Mouse (Mus musculus): ENCODE results near the gene Plekha5. TPM values are rescaled to one million over a fixed set of nuclear protein-coding genes. Genes with fewer than 3 reads are reported as not detected.

Gene Plekha5
- polyA plus RNA-seq, 1 experiment from 2014 or later = 4.8 TPM

GRCm38 (mm10) chr6:140620531-140621349 lies 196.9 kb downstream of the Plekha5 start:
- ATAC-seq (ENCODE audit: low read depth) (no peak), DNase-seq (no peak)
- no peaks in the 10 kb centered on the region for H3K9me3 ChIP-seq (replicated peaks)
- no peaks in the 10 kb centered on the region for H3K36me3 ChIP-seq
- H3K4me3 ChIP-seq (replicated peaks) = no peak overlapping the region
- H3K27ac ChIP-seq = no peak overlapping the region
- H3K4me2 ChIP-seq = no peak overlapping the region
- 57% methylated on average over 13 of the region's 13 CpGs for WGBS (ENCODE audit: insufficient replicate concordance)
- H3K27me3 ChIP-seq = no peaks in the 10 kb centered on the region
- H3K9ac ChIP-seq = no peak overlapping the region
- peaks cover 24% of the 10 kb centered on the region for H3K4me1 ChIP-seq (replicated peaks)

DNA sequence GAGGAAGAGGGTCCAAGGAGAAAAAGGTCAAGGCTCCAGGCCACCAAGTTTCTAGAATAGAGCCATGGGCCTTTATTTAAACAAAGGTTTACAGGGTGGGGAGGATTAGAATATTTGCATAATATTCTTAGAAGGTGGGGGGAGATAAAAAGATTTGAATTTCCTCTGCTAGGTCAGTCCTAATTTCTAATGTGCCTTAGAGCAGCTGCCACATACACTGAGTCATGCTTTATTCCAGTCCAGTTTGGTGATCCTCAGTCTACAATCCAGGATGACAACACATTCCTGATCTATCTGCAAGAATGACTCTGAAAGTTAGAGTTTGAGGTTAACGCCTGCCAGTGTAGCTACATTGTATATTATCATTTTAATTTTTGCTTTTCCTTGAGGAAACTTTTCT lies 197.8 kb downstream of the Plekha5 start:
- Histone ChIP-seq H3K9ac (no peak overlapping the region), H3K36me3 (no peaks in the 10 kb centered on the region), H3K9me3 (replicated peaks) (no peaks in the 10 kb centered on the region), H3K4me2 (no peak overlapping the region), H3K4me1 (replicated peaks) (peaks cover 32% of the 10 kb centered on the region), H3K4me3 (replicated peaks) (no peak overlapping the region), H3K27me3 (no peaks in the 10 kb centered on the region), H3K27ac (no peak overlapping the region)
- 89% methylated on average over 1 of the region's 1 CpGs for WGBS (ENCODE audit: insufficient replicate concordance)
- DNase-seq (no peak), ATAC-seq (ENCODE audit: low read depth) (no peak)

GRCm38 (mm10) chr6:140622391-140623225 lies 198.8 kb downstream of the Plekha5 start, which contains the start of gene Aebp2:
Gene Aebp2, plus strand, starts transcription at chr6:140622663.
- no peaks in the 10 kb centered on the region for H3K36me3 ChIP-seq
- ATAC-seq (ENCODE audit: low read depth) (peak; percentile 0; the same call in 1 of the 2 replicates), DNase-seq (no peak)
- H3K9me3 ChIP-seq (replicated peaks) = no peaks in the 10 kb centered on the region
- H3K27ac ChIP-seq = peak within 1 kb of the TSS; percentile 87
- H3K27me3 ChIP-seq = no peaks in the 10 kb centered on the region
- H3K4me2 ChIP-seq = peak within 1 kb of the TSS; percentile 95
- H3K4me3 ChIP-seq (replicated peaks) = peak within 1 kb of the TSS; percentile 97
- peaks cover 36% of the 10 kb centered on the region for H3K4me1 ChIP-seq (replicated peaks)
- 42% methylated on average over 30 of the region's 30 CpGs for WGBS (ENCODE audit: insufficient replicate concordance)
- H3K9ac ChIP-seq = peak within 1 kb of the TSS; percentile 95

GRCm38 (mm10) chr6:140623226-140624095 lies 199.6 kb downstream of the Plekha5 start:
- WGBS (ENCODE audit: insufficient replicate concordance) = under 1% methylated on average over 104 of the region's 117 CpGs
- Histone ChIP-seq H3K4me2 (peak overlapping the region; percentile 95), H3K4me3 (replicated peaks) (peak overlapping the region; percentile 97), H3K9ac (peak overlapping the region; percentile 95), H3K27me3 (no peaks in the 10 kb centered on the region), H3K4me1 (replicated peaks) (peaks cover 39% of the 10 kb centered on the region), H3K27ac (peak overlapping the region; percentile 87), H3K9me3 (replicated peaks) (no peaks in the 10 kb centered on the region), H3K36me3 (no peaks in the 10 kb centered on the region)
- ATAC-seq (ENCODE audit: low read depth) (peak; percentile 92), DNase-seq (peak; percentile 87)

GRCm38 (mm10) chr6:140624096-140625051 lies 200.5 kb downstream of the Plekha5 start:
- H3K36me3 ChIP-seq = no peaks in the 10 kb centered on the region
- no peaks in the 10 kb centered on the region for H3K9me3 ChIP-seq (replicated peaks)
- under 1% methylated on average over 78 of the region's 80 CpGs for WGBS (ENCODE audit: insufficient replicate concordance)
- DNase-seq (peak; percentile 44), ATAC-seq (ENCODE audit: low read depth) (peak; percentile 27; the same call in 1 of the 2 replicates)
- peak overlapping the region; percentile 97 for H3K4me3 ChIP-seq (replicated peaks)
- H3K4me1 ChIP-seq (replicated peaks) = peaks cover 36% of the 10 kb centered on the region
- peak overlapping the region; percentile 95 for H3K4me2 ChIP-seq
- no peaks in the 10 kb centered on the region for H3K27me3 ChIP-seq
- peak overlapping the region; percentile 95 for H3K9ac ChIP-seq
- H3K27ac ChIP-seq = peak overlapping the region; percentile 87

DNA sequence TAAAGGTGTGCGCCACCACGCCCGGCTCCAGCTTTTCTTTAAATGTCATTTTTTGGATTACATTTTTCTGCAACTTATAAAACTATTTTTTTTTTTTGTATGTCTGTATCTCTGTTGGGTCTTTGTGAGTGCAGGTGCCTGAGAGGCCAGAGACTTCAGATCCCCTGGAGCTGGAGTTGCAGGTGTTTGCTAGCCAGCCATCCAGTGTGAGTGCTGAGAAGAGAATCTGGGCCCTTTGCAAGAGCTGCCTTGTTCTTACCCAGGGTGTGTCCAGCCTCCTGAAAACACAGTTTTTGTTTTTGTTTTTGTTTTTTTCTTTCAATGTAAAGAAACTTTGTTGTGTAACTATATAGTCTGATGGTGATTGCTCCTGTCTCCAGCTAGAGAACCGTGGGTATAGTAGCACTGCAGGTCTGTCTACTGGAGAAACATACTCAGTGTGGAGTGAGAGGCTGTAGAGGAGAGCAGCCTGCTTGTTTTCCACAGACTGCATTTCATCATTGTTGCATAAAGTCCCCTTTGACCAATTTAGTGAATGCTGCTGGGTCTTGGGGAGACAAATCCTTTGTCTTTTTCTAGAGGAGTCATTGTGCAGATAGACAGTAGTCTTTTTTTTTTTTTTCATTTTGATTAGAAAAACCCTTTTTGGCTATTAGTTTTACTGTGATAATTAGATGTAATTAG lies 205.5 kb downstream of the Plekha5 start:
- 85% methylated on average over 4 of the region's 4 CpGs for WGBS (ENCODE audit: insufficient replicate concordance)
- no peak for DNase-seq
- H3K4me3 ChIP-seq (replicated peaks) = no peak overlapping the region
- H3K36me3 ChIP-seq = peaks cover 7% of the 10 kb centered on the region
- H3K9me3 ChIP-seq (replicated peaks) = no peaks in the 10 kb centered on the region
- no peak overlapping the region for H3K9ac ChIP-seq
- ATAC-seq (ENCODE audit: low read depth) = no peak
- peaks cover 36% of the 10 kb centered on the region for H3K4me1 ChIP-seq (replicated peaks)
- no peak overlapping the region for H3K4me2 ChIP-seq
- H3K27me3 ChIP-seq = no peaks in the 10 kb centered on the region
- H3K27ac ChIP-seq = no peak overlapping the region

DNA sequence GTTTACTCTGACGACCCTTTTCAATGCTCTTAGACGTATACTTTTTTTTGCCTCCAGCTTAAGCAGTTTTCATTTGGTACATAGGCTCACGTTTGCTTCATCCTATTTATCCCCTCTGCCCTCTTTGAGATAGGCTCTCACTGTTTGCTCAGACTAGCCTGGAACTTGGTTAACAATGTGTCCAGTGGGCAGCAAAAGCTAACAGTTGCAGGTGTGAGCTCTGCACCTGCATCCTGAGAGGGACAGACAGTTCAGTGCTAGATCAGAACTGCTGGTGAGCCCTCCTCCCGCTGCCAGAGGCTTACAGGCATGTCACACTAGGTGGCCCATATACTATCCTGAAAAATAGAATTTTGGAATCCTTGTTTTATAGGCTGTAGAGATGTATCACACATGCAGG lies 206.5 kb downstream of the Plekha5 start:
- Histone ChIP-seq H3K36me3 (peaks cover 10% of the 10 kb centered on the region), H3K27me3 (no peaks in the 10 kb centered on the region), H3K4me3 (replicated peaks) (no peak overlapping the region), H3K4me1 (replicated peaks) (peaks cover 29% of the 10 kb centered on the region), H3K9ac (no peak overlapping the region), H3K4me2 (no peak overlapping the region), H3K27ac (no peak overlapping the region), H3K9me3 (replicated peaks) (no peaks in the 10 kb centered on the region)
- ATAC-seq (ENCODE audit: low read depth) (no peak), DNase-seq (no peak)
- 71% methylated on average over 4 of the region's 4 CpGs for WGBS (ENCODE audit: insufficient replicate concordance)

DNA sequence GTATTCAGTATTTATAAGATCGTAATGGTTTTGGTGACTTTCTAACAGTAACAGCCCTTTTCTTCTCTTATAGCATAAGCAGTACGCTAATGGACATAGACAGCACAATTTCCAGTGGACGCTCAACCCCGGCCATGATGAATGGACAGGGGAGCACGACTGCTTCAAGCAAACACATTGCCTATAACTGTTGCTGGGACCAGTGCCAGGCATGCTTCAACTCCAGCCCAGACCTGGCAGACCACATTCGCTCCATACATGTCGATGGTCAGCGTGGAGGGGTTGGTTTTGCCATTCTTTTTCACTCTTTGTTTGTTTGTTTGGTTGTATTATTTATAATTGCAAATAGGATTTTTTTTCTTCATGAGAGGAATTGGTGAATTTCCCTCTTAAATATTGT lies 209.8 kb downstream of the Plekha5 start:
- H3K4me2 ChIP-seq = no peak overlapping the region
- ATAC-seq (ENCODE audit: low read depth) = no peak

DNA sequence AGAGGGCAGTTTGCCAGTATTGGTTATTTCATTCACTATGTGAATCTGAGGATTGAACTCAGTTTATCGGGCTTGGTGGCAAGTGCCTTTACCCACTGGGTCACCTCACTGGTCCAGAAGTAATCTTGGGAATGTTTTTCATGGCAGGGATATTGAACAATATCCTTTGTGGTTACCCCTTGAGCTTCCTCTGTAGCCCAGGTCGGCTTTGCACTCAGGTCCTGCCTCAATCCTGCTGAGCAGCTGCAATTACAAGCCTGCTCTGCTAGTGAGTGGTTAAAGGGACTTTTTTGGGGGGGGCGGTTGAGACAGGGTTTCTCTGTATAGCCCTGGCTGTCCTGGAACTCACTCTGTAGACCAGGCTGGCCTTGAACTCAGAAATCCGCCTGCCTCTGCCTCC lies 212.4 kb downstream of the Plekha5 start:
- WGBS (ENCODE audit: insufficient replicate concordance) = 71% methylated on average over 4 of the region's 4 CpGs
- no peak overlapping the region for H3K4me3 ChIP-seq (replicated peaks)
- peaks cover 56% of the 10 kb centered on the region for H3K36me3 ChIP-seq
- H3K4me1 ChIP-seq (replicated peaks) = peaks cover 5% of the 10 kb centered on the region
- no peak overlapping the region for H3K27ac ChIP-seq
- H3K9ac ChIP-seq = no peak overlapping the region
- H3K9me3 ChIP-seq (replicated peaks) = no peaks in the 10 kb centered on the region
- DNase-seq (no peak), ATAC-seq (ENCODE audit: low read depth) (no peak)
- no peaks in the 10 kb centered on the region for H3K27me3 ChIP-seq
- H3K4me2 ChIP-seq = no peak overlapping the region

More for the DNA sequence above, 209.8 kb downstream of the Plekha5 start:
- H3K27ac ChIP-seq = no peak overlapping the region
- H3K4me1 ChIP-seq (replicated peaks) = peaks cover 10% of the 10 kb centered on the region
- WGBS (ENCODE audit: insufficient replicate concordance) = 85% methylated on average over 8 of the region's 8 CpGs
- no peak overlapping the region for H3K9ac ChIP-seq
- no peaks in the 10 kb centered on the region for H3K27me3 ChIP-seq
- peaks cover 37% of the 10 kb centered on the region for H3K36me3 ChIP-seq
- H3K4me3 ChIP-seq (replicated peaks) = no peak overlapping the region
- H3K9me3 ChIP-seq (replicated peaks) = no peaks in the 10 kb centered on the region
- no peak for DNase-seq

- no peak overlapping the region for H3K4me3 ChIP-seq (replicated peaks)
- H3K36me3 ChIP-seq = peaks cover 75% of the 10 kb centered on the region
- no peak overlapping the region for H3K9ac ChIP-seq
- no peaks in the 10 kb centered on the region for H3K27me3 ChIP-seq
- H3K4me1 ChIP-seq (replicated peaks) = no peaks in the 10 kb centered on the region
- DNase-seq (no peak), ATAC-seq (ENCODE audit: low read depth) (no peak)
- WGBS (ENCODE audit: insufficient replicate concordance) = 87% methylated on average over 7 of the region's 7 CpGs
- no peak overlapping the region for H3K4me2 ChIP-seq
- H3K9me3 ChIP-seq (replicated peaks) = no peaks in the 10 kb centered on the region
- H3K27ac ChIP-seq = no peak overlapping the region
Measured at GRCm38 (mm10) chr6:140642010-140642409, 218.2 kb downstream of the Plekha5 start.

Data from liver, embryonic 13.5 days (tissue).